Mouse (Mus musculus) embryo, embryonic 10 days (tissue): ENCODE measurements at regions not wholly inside any gene's neighbourhood (a gene's known extent, or its start where the extent isn't known, plus 50 kb on each side); places are given as distances from the start of the nearest gene placed in this dataset.
A peak's percentile ranks its signal among the peaks of the same experiment; 100 is the strongest.

ENCODE experiments used
- DNase-seq: peaks from one replicate; pipeline ENCODE4 v3.0.0-alpha.2; 2015; ENCODE audit warnings: low spot score

- DNase-seq: no peak
Observed at GRCm38 (mm10) chr17:49149896-49150295, 217.7 kb downstream of the Lrfn2 start.

- no peak for DNase-seq
Observed at GRCm38 (mm10) chr17:49150971-49151422, 218.8 kb downstream of the Lrfn2 start.

GRCm38 (mm10) chr17:49153994-49154393 lies 221.8 kb downstream of the Lrfn2 start:
- no peak for DNase-seq

GRCm38 (mm10) chr17:49155001-49155515 lies 222.9 kb downstream of the Lrfn2 start:
- no peak for DNase-seq

GRCm38 (mm10) chr17:49157586-49157985 lies 225.4 kb downstream of the Lrfn2 start:
- DNase-seq: no peak

- DNase-seq: peak; percentile 49
Observed at GRCm38 (mm10) chr17:49171252-49172047, 239.3 kb downstream of the Lrfn2 start.

- DNase-seq: peak; percentile 18
Observed at GRCm38 (mm10) chr17:49172052-49172799, 240.0 kb downstream of the Lrfn2 start.

GRCm38 (mm10) chr17:49172800-49173150 lies 240.6 kb downstream of the Lrfn2 start:
- no peak for DNase-seq

- no peak for DNase-seq
Observed at GRCm38 (mm10) chr17:49177966-49178731, 246.0 kb downstream of the Lrfn2 start.

- peak; percentile 71 for DNase-seq
Observed at GRCm38 (mm10) chr17:49182485-49182884, 245.7 kb upstream of the Mocs1 start.

- no peak for DNase-seq
Observed at GRCm38 (mm10) chr17:49183917-49184316, 244.2 kb upstream of the Mocs1 start.

GRCm38 (mm10) chr17:49185052-49185612 lies 243.0 kb upstream of the Mocs1 start:
- DNase-seq: no peak

GRCm38 (mm10) chr17:49189765-49190164 lies 238.4 kb upstream of the Mocs1 start:
- DNase-seq: peak; percentile 50

- DNase-seq: no peak
Observed at GRCm38 (mm10) chr17:49190337-49190736, 237.8 kb upstream of the Mocs1 start.

- no peak for DNase-seq
Observed at GRCm38 (mm10) chr17:49196046-49196684, 232.0 kb upstream of the Mocs1 start.

- DNase-seq: no peak
Observed at GRCm38 (mm10) chr17:49201495-49201894, 226.7 kb upstream of the Mocs1 start.

GRCm38 (mm10) chr17:49205095-49205494 lies 223.1 kb upstream of the Mocs1 start:
- peak; percentile 50 for DNase-seq

GRCm38 (mm10) chr17:49205564-49205963 lies 222.6 kb upstream of the Mocs1 start:
- no peak for DNase-seq

GRCm38 (mm10) chr17:49206708-49207107 lies 221.5 kb upstream of the Mocs1 start:
- DNase-seq: peak; percentile 51

- peak; percentile 44 for DNase-seq
Observed at GRCm38 (mm10) chr17:49208315-49208820, 219.8 kb upstream of the Mocs1 start.

GRCm38 (mm10) chr17:49212918-49213317 lies 215.2 kb upstream of the Mocs1 start:
- DNase-seq: no peak
